Mouse (Mus musculus) heart, embryonic 13.5 days (tissue): ENCODE measurements around the gene Ccng2. TPM values are rescaled to one million over a fixed set of nuclear protein-coding genes. Genes with fewer than 3 reads are reported as not detected.

ENCODE experiments used
- ATAC-seq: fragments of 200-750 bp; cut with Nextera tagmentation; 2 replicates; pipeline ENCODE4 v1.8.0; 2017; ENCODE audit warnings: moderate TSS enrichment; ENCODE audit not compliant: insufficient number of reproducible peaks, low FRiP score, low TSS enrichment; ENCODE audit errors: extremely low read depth
- H3K27ac ChIP-seq: fragments of 300-500 bp; sonication (generic); replicated peaks from 2 replicates; pipeline ENCODE4 v1.5.1; 2015; ENCODE audit warnings: moderate library complexity, mild to moderate bottlenecking, inconsistent platforms
- H3K27me3 ChIP-seq: fragments of 300-500 bp; sonication (generic); replicated peaks from 2 replicates; pipeline ENCODE4 v1.6.1; 2015; ENCODE audit warnings: mild to moderate bottlenecking, inconsistent platforms
- H3K36me3 ChIP-seq: fragments of 300-500 bp; sonication (generic); 2 replicates; pipeline ENCODE4 v1.6.1; 2015; ENCODE audit warnings: mild to moderate bottlenecking, inconsistent platforms
- H3K4me1 ChIP-seq: fragments of 300-500 bp; sonication (generic); 2 replicates; pipeline ENCODE4 v1.6.1; 2015; ENCODE audit warnings: inconsistent platforms
- H3K4me2 ChIP-seq: fragments of 300-500 bp; sonication (generic); 2 replicates; pipeline ENCODE4 v1.6.1; 2015; ENCODE audit warnings: inconsistent platforms, mild to moderate bottlenecking, moderate library complexity
- H3K4me3 ChIP-seq: fragments of 300-500 bp; sonication (generic); 2 replicates; pipeline ENCODE4 v1.5.1; 2015; ENCODE audit warnings: moderate library complexity, mild to moderate bottlenecking, inconsistent platforms
- H3K9ac ChIP-seq: fragments of 300-500 bp; sonication (generic); 2 replicates; pipeline ENCODE4 v1.6.1; 2015; ENCODE audit warnings: inconsistent platforms, mild to moderate bottlenecking, moderate library complexity
- H3K9me3 ChIP-seq: fragments of 300-500 bp; sonication (generic); 2 replicates; pipeline ENCODE4 v1.6.1; 2016; ENCODE audit warnings: inconsistent platforms
- WGBS: fragments of 180-500 bp; shearing (Covaris S2); methylation state at CpG from one replicate; pipeline ENCODE4 v1.1.7; 2015; ENCODE audit warnings: mixed read lengths; 5-methylcytosine and 5-hydroxymethylcytosine counted together
- polyA plus RNA-seq: library from polyadenylated mRNA; unstranded; fragments of >200 nt; fragmentation: Nextera tagmentation; extraction: Ambion mirVana; gene quantifications from 2 replicates; pipeline ENCODE4 v1.2.1, GENCODE M21; 2015

Gene Ccng2
- 35.3 and 42.1 TPM in 2 replicates for polyA plus RNA-seq

GRCm38 (mm10) chr5:93266883-93267704 lies at the start of gene Ccng2:
Ccng2 (plus strand) TSS chr5:93267257.
- peaks cover 46% of the 10 kb centered on the region for H3K4me1 ChIP-seq
- H3K27me3 ChIP-seq = no peaks in the 10 kb centered on the region
- ATAC-seq = peak; percentile 90
- H3K27ac ChIP-seq = peak within 1 kb of the TSS; percentile 97
- no peaks in the 10 kb centered on the region for H3K9me3 ChIP-seq
- H3K4me3 ChIP-seq = peak within 1 kb of the TSS; percentile 98
- H3K36me3 ChIP-seq = peaks cover 26% of the 10 kb centered on the region
- peak within 1 kb of the TSS; percentile 74 for H3K4me2 ChIP-seq
- peak within 1 kb of the TSS; percentile 97 for H3K9ac ChIP-seq
- WGBS = under 1% methylated on average over 51 of the region's 54 CpGs

DNA sequence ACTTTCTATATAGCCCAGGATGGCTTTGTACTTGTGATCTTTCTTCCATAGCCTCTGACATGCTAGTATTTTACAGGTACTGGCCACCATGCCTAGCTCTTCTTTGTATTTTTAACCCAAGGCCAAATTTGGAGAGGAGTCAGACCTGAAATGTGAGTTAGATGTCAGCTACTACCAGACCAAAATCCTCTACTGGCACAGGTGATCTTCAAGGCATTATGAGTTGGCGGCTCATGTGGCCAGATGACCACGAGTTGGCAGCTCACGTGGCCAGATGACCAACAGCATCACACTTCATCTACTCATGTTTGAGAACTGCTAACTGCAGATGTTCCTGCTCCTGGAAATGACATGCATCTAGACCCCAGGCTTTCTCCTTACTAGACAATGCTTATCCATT lies 48.7 kb upstream of the Ccng2 start:
- H3K27ac ChIP-seq = no peak overlapping the region
- ATAC-seq = no peak
- no peak overlapping the region for H3K4me2 ChIP-seq
- no peaks in the 10 kb centered on the region for H3K27me3 ChIP-seq
- peaks cover 5% of the 10 kb centered on the region; the same call in 1 of the 2 replicates for H3K9me3 ChIP-seq
- H3K4me1 ChIP-seq = no peaks in the 10 kb centered on the region
- no peak overlapping the region for H3K9ac ChIP-seq
- no peak overlapping the region for H3K4me3 ChIP-seq
- 74% methylated on average over 3 of the region's 3 CpGs for WGBS
- H3K36me3 ChIP-seq = no peaks in the 10 kb centered on the region

DNA sequence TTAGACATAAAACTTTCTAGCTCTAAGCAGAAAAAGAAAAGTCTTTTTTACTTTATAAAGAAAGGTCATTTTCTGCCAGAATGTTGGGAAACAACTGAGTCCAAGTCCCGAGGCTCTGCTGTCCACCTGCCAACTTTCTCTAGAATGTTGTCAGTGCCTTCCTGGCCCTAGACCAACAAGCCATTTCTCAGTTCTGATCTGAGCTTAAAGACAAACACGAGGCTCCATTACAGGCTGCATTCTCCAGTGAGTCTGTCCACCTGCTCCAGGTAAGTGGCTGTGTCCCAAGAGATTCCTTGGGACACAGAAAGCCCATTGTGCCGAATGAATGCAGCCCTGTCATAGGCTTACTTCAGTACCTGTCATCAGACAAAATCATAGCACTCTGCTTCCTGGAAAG lies 45.4 kb upstream of the Ccng2 start:
- Histone ChIP-seq H3K36me3 (no peaks in the 10 kb centered on the region), H3K27me3 (no peaks in the 10 kb centered on the region), H3K4me2 (no peak overlapping the region), H3K9me3 (0 out of 2 replicates have a peak, but pooled peaks cover 1% of the 10 kb centered on the region), H3K4me3 (no peak overlapping the region), H3K9ac (no peak overlapping the region), H3K4me1 (no peaks in the 10 kb centered on the region), H3K27ac (no peak overlapping the region)
- WGBS = 60% methylated on average over 3 of the region's 3 CpGs
- ATAC-seq = no peak

- 67% methylated on average over 2 of the region's 2 CpGs for WGBS
These were observed 42.5 kb upstream of the Ccng2 start for GRCm38 (mm10) chr5:93224549-93224948.

DNA sequence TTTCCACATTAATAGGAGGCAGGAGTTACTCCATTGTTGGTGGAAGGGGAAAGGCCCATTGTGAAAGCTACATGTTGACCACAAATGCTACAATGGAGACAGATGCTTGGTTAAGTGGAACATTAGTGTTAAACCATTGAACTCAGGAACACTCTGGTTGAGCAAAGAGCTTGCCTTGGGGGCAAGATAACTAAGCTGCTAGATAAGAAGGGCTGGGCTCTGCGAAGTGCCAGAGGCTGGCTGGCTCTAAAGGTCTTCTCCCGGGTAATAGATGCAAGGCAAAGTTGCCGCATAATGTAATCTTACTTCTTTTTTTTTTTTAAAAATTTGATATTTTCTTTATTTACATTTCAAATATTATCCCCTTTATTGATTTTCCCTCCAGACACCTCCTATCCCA lies 39.9 kb upstream of the Ccng2 start:
- Histone ChIP-seq H3K36me3 (no peaks in the 10 kb centered on the region), H3K27ac (no peak overlapping the region), H3K9ac (no peak overlapping the region), H3K9me3 (no peaks in the 10 kb centered on the region), H3K4me1 (no peaks in the 10 kb centered on the region), H3K27me3 (0 out of 2 replicates have a peak, but pooled peaks cover 11% of the 10 kb centered on the region), H3K4me3 (no peak overlapping the region), H3K4me2 (no peak overlapping the region)
- no peak for ATAC-seq
- WGBS = 66% methylated on average over 3 of the region's 3 CpGs

More at GRCm38 (mm10) chr5:93224549-93224948, 42.5 kb upstream of the Ccng2 start:
- no peaks in the 10 kb centered on the region for H3K9me3 ChIP-seq
- 0 out of 2 replicates have a peak, but pooled peaks cover 5% of the 10 kb centered on the region for H3K27me3 ChIP-seq
- no peaks in the 10 kb centered on the region for H3K4me1 ChIP-seq
- no peak overlapping the region for H3K27ac ChIP-seq
- H3K9ac ChIP-seq = no peak overlapping the region
- H3K4me2 ChIP-seq = no peak overlapping the region
- no peak overlapping the region for H3K4me3 ChIP-seq
- no peak for ATAC-seq
- H3K36me3 ChIP-seq = no peaks in the 10 kb centered on the region

GRCm38 (mm10) chr5:93229527-93229926 lies 37.5 kb upstream of the Ccng2 start:
- H3K4me3 ChIP-seq = no peak overlapping the region
- WGBS = 76% methylated on average over 2 of the region's 2 CpGs
- no peaks in the 10 kb centered on the region for H3K36me3 ChIP-seq
- no peaks in the 10 kb centered on the region for H3K4me1 ChIP-seq
- no peaks in the 10 kb centered on the region for H3K9me3 ChIP-seq
- H3K4me2 ChIP-seq = no peak overlapping the region
- no peak overlapping the region for H3K9ac ChIP-seq
- no peak overlapping the region for H3K27ac ChIP-seq
- no peak for ATAC-seq
- H3K27me3 ChIP-seq = 0 out of 2 replicates have a peak, but pooled peaks cover 11% of the 10 kb centered on the region

GRCm38 (mm10) chr5:93231721-93232120 lies 35.3 kb upstream of the Ccng2 start:
- no peak for ATAC-seq
- Histone ChIP-seq H3K27ac (no peak overlapping the region), H3K4me2 (no peak overlapping the region), H3K27me3 (0 out of 2 replicates have a peak, but pooled peaks cover 11% of the 10 kb centered on the region), H3K4me1 (no peaks in the 10 kb centered on the region), H3K36me3 (no peaks in the 10 kb centered on the region), H3K4me3 (no peak overlapping the region), H3K9ac (no peak overlapping the region), H3K9me3 (no peaks in the 10 kb centered on the region)
- 55% methylated on average over 3 of the region's 3 CpGs for WGBS

DNA sequence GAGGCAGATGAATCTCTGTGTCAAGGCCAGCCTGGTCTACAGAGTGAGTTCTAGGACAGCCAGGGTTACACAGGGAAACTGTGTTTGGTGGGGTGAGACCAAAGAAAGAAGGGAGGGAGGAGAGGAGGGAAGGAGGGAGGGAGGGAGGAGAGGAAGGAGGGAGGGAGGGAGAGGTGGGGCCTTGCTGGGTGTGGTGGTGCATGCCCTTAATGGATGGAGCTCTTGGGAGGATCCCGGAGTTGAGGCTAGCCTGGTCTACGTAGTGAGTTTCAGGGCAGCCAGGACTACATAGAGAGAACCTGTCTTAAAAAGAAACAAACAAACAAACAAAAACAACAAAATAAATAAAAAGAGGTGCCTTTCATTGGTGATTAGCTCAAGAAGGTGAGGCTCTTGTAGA lies 34.2 kb upstream of the Ccng2 start:
- Histone ChIP-seq H3K27me3 (0 out of 2 replicates have a peak, but pooled peaks cover 9% of the 10 kb centered on the region), H3K36me3 (no peaks in the 10 kb centered on the region), H3K27ac (no peak overlapping the region), H3K4me2 (no peak overlapping the region), H3K9ac (no peak overlapping the region), H3K4me3 (no peak overlapping the region), H3K9me3 (no peaks in the 10 kb centered on the region), H3K4me1 (no peaks in the 10 kb centered on the region)
- no peak for ATAC-seq
- 76% methylated on average over 2 of the region's 2 CpGs for WGBS

GRCm38 (mm10) chr5:93234130-93234529 lies 32.9 kb upstream of the Ccng2 start:
- Histone ChIP-seq H3K36me3 (no peaks in the 10 kb centered on the region), H3K27ac (no peak overlapping the region), H3K9me3 (no peaks in the 10 kb centered on the region), H3K4me3 (no peak overlapping the region), H3K9ac (no peak overlapping the region), H3K4me1 (no peaks in the 10 kb centered on the region), H3K27me3 (0 out of 2 replicates have a peak, but pooled peaks cover 7% of the 10 kb centered on the region), H3K4me2 (no peak overlapping the region)
- WGBS = 73% methylated on average over 4 of the region's 4 CpGs
- no peak for ATAC-seq

GRCm38 (mm10) chr5:93234605-93235004 lies 32.5 kb upstream of the Ccng2 start:
- H3K4me1 ChIP-seq = peaks cover under 1% of the 10 kb centered on the region; the same call in 1 of the 2 replicates
- 0 out of 2 replicates have a peak, but pooled peaks cover 5% of the 10 kb centered on the region for H3K27me3 ChIP-seq
- no peak overlapping the region for H3K4me3 ChIP-seq
- no peak overlapping the region for H3K4me2 ChIP-seq
- no peak overlapping the region for H3K9ac ChIP-seq
- H3K9me3 ChIP-seq = no peaks in the 10 kb centered on the region
- no peak for ATAC-seq
- H3K27ac ChIP-seq = no peak overlapping the region
- H3K36me3 ChIP-seq = no peaks in the 10 kb centered on the region
- 70% methylated on average over 2 of the region's 2 CpGs for WGBS

DNA sequence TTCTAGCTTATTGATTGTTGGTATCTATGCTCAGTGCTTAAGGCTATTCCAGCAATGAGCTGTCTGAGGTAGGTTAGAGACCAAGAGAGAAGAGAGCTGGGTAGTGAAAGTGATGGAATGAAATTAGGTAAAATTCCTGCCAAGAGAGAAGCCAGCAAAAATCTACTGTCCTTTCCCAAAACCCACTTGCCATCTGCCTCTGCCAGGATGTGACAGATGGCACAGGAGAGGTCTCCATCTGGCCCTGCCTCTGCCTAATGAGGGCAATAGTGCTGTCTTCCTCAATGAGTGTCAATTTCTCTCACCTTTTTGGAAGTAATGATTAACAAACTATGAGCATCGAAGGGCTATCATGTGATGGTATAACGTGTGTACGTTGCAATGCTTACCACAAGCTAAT lies 31.2 kb upstream of the Ccng2 start:
- Histone ChIP-seq H3K9ac (no peak overlapping the region), H3K36me3 (no peaks in the 10 kb centered on the region), H3K4me3 (no peak overlapping the region), H3K27me3 (no peaks in the 10 kb centered on the region), H3K4me1 (peaks cover 11% of the 10 kb centered on the region), H3K27ac (no peak overlapping the region), H3K9me3 (no peaks in the 10 kb centered on the region), H3K4me2 (no peak overlapping the region)
- no peak for ATAC-seq
- 91% methylated on average over 3 of the region's 3 CpGs for WGBS

DNA sequence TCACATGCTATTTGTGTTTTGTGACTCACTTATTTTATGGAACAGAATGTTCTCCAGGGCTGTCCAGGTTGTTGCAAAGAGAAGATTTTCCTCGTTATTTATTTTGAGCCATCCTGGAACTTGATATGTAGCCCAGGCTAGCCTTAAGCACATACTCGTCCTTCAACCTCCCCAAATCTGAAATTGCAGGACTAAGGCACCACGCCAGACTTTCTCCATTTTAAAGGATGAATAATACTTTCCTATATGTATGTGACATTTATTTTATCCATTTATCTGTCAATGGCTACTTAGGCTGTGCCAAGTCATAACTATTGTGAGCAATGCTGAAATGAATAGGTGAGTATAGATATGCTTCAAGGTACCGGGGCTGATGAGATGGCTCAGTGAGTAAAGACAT lies 30.5 kb upstream of the Ccng2 start:
- no peak for ATAC-seq
- Histone ChIP-seq H3K27ac (no peak overlapping the region), H3K9ac (no peak overlapping the region), H3K4me2 (no peak overlapping the region), H3K36me3 (no peaks in the 10 kb centered on the region), H3K4me3 (no peak overlapping the region), H3K27me3 (no peaks in the 10 kb centered on the region), H3K4me1 (peaks cover 11% of the 10 kb centered on the region), H3K9me3 (no peaks in the 10 kb centered on the region)
- WGBS = 75% methylated on average over 4 of the region's 4 CpGs
